Mouse (Mus musculus) kidney, adult 11 months (tissue): ENCODE data around the gene Tfap2c.

Experiments used
- DNase-seq: peaks from one replicate; pipeline ENCODE4 v3.0.0; 2022

The Tfap2c gene

DNA sequence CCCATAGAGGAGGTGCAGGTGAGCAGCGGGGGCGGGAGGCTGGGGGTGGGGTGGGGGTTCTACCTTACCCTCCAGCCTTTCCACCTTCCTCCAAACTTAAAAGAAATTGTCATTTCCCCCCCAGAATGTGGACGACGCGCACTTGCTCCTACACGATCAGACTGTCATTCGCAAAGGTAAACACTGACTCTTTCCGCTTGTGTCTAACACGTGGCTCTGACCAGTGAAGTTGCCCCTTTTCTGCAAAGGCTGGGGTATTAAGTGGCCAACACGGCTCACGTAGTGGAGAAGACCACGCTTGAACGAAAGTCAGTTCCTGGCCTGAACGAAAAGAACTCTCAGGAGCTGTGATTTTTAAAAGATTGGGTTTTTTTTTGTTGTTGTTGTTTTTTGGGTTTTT, 2.5 kb downstream of the Tfap2c start:
- no peak for DNase-seq

DNA sequence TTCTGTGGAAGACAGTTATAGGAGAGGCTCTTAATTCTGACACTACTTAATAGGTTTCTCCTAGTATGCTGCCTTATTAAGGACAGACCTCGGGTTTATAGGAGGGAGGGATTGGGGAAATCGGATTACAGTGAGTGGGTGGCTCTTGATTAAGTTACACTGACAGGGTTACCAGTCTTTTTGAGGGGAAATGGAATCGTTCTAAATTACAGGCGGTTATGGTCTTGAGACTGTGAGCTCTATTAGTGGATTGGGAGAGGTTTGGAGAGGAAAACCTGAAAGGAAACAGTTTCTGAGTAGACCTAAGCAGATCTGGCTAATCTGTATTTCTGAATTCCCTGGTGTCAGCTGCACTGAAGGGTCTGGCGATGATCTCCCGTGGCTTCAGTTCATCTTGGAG, 3.3 kb downstream of the Tfap2c start:
- DNase-seq = no peak

DNA sequence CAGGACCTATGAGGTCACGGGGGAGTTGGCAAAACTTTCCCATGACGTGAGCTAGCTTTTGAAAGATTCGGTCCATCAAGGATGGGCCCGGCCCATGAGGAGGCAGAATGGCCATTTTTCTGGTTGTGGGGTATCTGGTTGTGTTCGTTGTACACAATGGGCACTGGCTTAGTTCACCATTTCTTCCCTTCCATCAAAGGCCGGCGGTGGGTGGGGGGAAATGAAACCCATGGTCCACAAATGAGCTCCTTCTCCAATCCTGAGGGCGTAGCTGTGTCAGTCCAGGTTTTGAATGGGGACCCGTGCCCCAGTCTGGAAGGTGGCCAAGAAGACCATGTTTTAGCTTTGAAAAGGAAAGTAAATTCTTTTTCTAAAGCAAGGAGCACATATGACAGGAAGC, 4.8 kb downstream of the Tfap2c start:
- no peak for DNase-seq

DNA sequence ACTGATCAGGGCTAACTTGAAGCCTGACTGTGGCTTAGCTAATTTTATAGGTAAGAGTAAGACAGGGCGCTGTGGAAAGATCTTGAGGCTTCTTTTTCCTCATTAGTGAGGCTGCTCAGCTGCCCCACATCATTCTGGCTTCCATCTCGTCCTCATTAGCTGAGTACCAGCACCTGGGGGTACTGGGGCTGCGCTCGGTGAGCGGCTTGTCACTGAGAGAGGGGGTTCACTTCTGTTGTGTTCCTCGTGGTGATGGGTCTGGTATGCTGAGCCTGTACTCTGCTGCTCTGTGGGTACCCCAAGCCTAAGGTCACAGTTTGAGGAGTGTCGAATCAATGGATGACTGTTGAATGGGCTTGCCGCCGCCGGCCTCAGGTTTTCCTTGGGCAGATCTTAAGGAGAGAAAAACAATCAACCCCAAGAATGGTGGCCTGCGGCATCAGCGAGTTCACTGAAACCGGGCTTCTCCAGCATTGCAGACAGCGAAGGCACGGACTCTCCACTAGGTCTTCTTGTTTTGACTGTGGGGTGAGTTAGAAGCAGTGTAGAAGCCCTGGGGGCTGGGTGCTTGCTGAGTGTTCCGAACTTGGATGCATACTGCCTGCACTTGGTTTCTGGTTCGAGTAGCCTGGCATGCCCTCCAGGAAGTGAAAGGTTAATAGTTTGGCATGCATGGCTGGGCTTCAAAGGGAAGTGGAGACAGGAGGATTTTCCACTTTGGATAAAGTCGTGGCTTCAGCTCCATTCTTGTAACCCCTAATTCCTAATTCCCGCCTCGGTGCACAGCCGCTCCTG, 9.5 kb downstream of the Tfap2c start:
- no peak for DNase-seq

DNA sequence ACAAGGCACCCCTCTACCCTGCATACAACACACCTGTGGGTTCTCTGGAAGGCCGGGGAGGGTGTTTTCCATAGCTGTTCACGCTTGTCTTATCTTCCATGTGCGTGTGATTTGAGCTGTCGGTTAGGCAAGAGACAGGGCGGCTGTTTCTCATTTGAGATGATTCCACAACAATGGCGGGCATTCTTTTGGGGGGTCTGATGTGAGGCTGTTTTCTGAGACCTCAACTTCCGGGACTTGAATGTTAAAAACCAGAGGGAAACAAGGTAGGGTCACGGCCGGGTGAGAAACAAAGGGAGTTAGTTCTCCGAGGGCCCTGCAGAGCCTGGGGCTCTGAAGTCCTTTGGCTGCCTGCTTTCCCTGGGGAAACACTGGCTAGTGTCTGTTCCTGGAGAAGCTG, 11.6 kb downstream of the Tfap2c start:
- no peak for DNase-seq

DNA sequence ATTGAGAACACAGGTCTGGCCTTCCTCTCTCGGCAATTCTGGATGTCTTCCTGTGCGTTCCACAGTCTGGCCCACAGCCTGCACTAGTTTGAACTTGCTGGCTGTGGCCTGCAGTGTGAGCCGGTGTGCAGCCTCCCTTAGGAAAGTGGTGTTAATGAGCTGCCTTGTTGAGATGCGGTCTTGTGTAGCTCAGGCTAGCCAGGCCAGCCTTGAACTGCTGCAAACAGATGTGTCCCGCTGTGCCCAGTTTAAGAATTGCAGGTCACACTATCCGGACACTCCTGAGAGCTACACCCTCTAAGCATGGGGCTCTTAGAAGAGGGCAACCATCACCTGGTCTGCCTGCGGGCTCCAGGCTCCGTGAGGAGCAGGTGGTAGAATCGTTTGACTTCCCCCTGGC, 18.4 kb downstream of the Tfap2c start:
- no peak for DNase-seq

DNA sequence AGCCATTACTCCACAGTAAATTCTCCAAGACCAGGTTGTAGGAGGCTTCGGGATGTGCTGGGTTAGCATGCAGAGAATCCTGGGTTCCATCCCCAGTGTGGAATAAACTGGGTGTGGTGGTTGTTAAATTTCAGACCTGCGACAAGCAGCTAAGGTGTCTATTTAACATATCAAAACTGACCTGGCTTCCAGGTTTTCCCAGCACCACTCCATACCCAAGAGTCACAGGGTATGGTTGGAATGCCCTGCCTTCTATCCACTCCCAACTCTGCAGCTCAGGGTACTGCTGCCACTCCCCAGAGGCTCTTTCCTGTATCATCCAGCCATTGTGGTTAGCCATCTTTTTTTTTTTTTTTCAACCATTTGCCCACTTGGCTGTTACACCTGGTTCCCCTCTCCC, 19.1 kb downstream of the Tfap2c start:
- DNase-seq = no peak

DNA sequence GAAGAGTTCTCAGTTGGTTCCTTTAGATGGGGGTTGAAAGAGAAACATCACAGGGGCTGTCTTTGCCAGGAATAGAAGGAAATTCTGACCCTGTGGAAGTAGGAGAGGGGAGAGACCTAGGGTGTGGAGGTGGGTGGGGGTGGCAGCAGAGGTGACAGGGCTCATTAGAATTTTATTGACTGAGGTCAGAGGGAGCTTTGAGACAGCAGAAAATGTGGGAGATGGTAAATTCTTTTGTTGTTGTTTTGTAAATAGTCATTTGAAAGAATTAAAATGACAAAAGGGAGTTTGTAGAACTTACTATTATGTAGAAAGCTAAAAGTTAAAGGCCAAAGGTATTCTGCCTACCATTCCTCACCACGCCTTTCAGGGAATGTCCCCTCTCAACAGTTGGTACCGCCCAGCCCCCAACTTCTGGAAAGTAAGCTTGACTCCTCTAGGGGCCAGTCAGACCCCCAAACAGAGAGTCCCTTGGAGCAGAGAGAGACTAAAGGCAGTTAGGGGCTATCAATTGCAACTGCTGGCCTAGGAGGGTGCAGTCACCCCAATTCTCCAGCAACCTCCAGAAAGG, 27.9 kb downstream of the Tfap2c start:
- no peak for DNase-seq

DNA sequence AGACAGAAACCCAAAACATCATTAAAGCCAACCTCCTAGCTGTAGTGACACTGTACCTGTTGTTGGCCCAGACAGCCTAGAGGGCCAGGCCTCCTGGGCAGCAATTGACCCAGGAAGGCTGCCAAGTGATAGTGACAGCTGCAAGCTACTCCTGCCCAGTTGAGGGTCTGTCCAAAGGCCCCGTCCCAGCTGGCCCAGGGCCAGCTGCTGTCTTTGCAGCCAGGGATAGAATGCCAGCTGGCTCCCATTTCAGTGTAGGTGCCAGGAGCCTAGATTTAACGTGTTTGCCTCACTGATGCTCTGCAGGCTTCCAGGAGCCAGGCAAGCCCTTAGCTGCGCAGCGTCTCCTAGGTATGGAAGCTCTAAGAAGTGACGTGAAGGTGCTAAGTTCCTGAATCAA, 29.8 kb downstream of the Tfap2c start:
- no peak for DNase-seq

DNA sequence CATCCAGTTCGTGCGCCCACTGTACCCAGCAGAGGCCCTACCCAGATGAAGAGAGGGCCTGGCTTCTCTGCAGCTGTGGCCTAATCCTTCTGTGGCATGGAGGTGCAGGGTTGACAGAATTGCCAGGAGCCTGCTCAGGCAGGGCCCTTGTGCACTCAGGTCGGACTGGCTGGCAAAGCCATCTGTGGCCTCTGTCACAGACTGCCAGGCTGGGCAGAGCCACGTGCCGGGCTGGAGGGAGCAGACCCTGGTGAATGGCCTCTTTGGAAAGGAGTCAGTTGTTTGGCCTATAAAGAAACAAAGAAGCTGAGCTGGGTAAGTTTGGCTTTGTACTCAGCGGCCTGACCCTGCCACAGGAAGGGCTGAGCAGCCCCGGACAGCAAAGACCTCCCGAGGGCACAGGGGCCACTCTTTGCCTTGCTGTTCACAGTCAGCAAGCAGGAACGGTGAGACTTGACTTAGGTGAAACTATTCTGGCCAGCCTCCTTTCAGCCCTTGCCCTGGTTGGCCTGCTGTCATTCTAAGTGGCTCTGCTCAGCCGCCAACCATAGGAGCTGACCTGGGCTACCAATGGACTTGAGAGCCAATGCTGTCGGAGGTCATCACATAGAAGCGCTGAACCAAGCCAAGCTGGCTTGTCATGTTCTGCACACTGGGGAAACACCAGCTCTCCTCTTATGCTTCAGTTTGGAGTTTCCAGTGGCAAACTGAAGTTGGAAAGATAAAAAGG, 31.3 kb downstream of the Tfap2c start:
- no peak for DNase-seq

DNA sequence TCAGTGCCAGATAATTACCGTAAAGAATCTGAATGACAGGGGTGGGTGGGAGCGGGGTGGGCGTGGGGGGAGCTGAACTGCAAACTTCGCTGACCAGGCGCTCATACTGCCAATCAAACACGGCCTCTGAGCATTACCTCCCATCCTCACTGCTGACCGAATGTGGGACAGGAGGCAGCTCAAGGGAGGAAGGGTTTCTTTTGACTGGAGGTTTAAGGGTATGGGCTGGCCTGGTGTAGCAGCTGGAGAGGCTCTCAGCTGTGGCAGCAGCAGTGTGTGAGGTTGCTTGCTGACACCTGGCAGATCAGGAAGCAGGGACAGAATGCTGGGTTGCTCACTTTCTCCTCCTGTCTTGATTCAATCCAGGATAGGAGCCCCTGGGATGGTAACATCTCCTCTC, 33.9 kb downstream of the Tfap2c start:
- DNase-seq = no peak

DNA sequence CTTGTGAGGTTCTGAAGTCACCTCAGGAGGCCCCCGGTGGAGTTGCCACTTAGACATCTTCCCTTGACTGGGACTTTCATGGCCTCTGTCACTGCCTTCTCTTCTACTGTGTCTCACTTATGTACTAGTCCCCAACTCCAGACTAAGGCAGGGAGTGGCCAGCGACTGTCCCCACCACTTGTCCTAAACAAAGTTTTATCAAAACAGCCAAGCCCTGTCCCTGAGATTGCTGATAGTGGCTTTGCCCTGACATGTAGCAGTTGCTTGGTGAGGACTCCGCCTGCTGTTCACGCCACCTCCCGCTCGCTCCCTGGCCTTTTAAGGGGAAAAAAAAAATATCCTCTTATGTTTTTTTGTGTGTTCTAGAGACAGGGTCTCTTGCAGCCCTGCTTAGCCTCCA, 35.9 kb downstream of the Tfap2c start:
- DNase-seq = no peak

DNA sequence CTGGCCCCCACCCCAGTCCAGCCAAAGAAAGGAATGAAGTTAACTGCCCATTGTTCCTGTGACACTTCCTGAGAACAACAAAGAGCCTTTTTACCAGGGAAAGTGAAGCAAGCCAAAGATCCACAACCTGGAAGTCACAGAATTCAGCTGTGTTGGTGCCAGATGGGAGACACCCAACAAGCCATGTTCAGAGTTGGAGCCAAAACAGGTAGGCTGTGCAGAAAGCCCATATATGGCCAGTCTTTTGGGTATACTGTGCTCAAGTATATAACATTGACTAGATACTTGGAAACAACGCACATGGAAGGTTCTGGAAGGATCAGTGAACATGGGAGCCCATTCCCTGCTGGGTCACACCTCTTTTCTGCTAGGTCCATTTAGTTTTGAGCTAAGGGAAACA, 39.7 kb downstream of the Tfap2c start:
- no peak for DNase-seq

DNA sequence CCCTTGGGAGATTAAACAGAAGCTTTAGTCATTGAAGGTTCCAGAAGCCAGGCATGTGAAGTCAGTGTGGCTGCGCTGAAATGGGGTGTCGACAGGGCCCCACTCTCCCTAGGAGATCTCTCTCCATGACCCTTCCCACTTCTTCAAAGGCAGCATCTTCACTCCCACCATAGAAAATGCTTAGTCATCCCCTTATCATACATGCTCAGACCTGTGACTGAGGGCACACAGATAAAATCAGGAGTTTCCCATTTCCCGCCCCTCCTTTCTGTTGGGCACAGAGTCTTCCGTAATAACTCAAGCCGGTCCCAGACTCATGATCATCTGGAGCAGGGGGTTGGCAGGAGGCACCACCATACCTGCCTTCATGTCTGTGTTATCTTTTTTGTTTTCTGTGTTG, 41.4 kb downstream of the Tfap2c start:
- DNase-seq = no peak

DNA sequence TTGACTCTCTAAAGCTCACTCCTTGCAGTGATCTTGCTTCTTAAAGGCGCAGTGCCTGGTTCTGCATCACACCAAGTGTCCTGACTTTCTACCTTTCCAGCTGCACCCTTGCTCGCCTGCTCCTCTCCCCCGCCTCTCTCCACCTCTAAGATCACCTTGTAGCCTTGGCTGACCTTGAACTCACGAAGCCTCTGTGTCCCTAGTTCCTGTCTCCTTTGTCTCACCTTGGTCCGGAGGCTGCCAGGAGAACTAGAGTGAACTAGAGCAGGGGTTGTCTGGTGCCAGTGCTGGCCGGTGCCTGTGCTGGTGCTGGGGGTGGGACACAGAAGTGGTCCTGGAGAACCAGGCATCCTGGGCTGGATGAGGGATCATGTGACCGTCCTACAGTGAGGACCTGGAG, 44.9 kb downstream of the Tfap2c start:
- DNase-seq = no peak

DNA sequence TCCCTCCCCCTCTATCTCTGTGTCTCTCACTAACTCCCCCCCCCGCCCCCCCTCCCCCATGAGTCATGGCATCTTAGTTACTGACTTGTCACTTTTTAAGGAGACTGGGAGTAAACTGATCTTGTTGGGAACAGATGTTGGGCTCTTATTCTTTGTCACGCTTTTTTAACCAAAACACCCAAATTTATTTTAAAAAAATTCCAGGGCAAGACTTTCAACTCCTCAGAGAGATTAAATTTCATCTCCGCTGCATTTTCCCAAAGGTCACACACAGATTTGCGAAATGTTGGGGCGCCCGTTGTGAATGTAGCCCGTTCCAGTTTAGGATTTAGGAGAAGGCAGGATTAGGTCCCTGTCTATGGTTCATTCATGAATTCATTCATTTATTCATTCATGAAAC, 47.7 kb downstream of the Tfap2c start:
- no peak for DNase-seq

DNA sequence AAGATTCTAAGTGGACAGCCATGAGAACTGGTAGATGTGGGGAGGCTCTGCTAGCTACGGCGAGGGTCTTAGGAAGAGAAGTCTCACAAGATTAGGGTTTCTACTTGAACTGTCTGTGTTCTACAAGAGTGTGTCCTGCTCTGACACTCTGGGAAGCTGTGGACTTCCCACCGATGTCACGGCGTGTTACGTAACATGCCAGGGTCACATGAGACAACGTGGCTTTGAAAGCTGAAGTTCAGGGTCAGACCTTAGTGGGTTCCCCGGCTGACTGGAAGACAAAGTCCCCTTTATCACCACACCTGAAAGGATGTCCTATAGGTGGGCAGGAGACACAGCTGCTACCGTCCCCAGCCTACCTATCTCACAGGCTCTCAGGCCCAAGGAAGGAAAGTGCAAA, 48.5 kb downstream of the Tfap2c start:
- DNase-seq = no peak

DNA sequence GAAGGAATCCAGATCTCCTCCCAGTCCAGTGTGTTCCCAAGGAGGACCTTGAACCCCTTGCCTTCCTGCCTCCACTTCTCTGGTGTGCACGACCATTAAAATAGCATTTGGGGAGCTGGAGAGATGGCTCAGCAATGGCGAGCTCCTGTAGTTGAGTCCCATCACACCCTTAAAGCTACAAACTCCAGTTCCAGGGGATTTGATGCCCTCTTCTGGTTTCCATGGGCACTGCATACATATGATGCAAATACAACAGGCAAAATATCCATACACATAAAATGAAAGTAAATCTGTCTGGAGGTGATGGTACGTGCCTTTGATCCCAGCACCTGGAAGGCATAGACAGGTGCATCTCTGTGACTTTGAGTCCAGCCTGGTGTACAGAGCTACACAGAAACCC, 55.2 kb downstream of the Tfap2c start:
- DNase-seq = no peak

DNA sequence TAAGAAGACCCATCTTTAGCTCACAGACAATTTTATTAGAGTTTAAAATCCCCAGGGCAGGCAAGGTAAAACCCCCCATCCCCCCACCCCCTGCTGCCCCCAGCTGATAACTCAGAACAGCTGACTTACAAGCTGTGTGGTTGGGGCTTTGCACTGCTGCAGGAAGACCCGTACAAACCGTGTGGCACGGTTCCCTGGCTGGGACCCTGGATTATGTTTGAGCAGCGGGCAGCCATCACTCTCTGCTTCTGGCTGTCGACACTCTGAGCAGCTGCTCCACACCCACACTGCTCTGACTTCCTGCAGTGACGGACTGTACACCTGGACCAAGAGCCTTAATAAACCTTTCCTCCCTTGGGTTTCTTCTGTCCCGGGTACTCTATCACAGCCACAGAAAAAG, 56.2 kb downstream of the Tfap2c start:
- no peak for DNase-seq

DNA sequence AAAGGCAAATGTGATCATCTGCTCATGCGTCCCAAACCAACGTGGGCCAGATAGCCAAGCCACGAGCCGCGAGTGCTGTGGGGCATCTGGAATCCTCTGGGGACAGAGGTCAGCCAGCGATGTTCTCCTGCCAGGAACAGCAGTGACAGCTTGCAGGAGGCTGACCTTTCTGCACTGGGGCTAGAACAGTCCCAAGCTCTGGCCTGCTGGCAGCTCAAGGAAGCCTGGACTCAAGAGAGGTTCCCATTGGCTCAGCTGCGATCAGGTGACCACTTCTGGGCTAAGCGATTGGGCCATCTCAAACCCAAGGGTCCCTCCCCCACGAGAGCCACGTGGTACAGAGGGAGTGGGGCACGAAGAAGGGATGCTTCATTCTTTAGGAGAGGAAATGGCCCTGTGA, 58.3 kb downstream of the Tfap2c start:
- DNase-seq = no peak
